Mouse (Mus musculus): ENCODE measurements around the gene Gon7. TPM values are rescaled to one million over a fixed set of nuclear protein-coding genes. Genes with fewer than 3 reads are reported as not detected.
A peak's percentile ranks its signal among the peaks of the same experiment; 100 is the strongest.

Gon7 gene
- polyA plus RNA-seq, 1 experiment = 8.1 TPM

DNA sequence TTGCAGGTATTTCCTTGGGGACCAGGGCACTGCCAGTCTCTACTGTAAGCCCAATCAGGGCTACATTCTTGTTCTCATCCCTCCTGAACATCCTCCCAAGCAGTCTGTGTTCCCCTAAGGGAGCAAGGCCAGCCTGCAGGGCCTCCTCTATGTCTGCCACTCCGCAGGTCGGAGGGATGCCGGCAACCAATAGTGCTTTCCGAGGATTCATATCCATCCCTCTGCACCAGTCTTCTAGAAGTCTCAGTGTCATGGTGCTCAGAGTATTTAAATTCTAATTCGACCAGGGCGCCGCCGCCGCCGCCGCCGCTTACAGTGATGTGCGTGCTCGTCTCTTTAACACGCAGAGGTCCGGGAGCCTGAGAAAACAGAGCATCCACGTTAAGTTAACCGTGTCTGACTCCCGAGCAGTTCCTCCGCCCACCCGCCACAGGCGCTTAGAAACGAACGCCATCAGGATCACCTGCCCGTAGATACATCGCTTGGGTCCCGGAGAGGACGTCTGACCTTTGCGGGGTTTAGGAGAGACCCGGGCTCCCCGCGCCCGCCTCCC, 14.5 kb downstream of the Gon7 start:
- no peak for DNase-seq (ENCODE audit: low read depth)

- DNase-seq (ENCODE audit: low read depth) = no peak
These were observed 15.5 kb downstream of the Gon7 start for GRCm38 (mm10) chr12:102742056-102742455.

DNA sequence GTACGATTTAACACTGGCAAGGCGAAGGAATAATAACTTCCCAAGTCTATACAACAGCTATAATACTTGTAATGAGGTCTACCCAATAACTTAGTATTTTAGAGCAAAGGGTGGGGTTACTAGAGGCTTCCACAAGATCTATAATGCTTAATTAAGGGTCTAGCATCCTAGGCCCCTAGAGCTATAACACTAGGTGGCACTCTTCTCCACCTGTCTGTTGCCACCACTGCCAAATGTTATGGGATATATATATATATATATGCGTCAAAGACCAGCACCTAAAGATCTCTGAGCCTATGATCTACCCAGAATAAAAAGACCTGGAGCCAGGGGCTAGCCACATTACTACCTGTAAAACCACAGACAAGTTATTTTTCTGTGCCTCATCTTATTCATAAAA, 17.3 kb downstream of the Gon7 start:
- DNase-seq (ENCODE audit: low read depth) = no peak

- DNase-seq (ENCODE audit: low read depth) = no peak
These were observed 18.5 kb downstream of the Gon7 start for GRCm38 (mm10) chr12:102739096-102739495.

DNA sequence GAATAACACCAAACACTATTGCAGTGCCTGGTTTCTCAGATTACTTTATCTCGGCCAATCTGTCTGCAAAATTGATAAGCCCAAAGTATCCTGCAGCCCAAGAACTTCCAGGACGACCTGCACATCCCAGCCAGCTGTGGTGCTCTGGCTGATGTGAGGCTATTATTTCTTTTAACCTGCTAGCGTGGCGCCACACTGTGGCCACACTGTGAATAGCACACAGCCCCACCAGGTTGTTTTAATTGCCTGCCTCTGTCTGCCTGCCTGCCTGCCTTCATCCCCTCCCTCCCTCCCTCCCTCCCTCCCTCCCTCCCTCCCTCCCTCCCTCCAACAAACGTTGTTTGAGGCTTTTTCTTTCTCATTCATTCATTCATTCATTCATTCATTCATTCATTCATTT, 24.2 kb downstream of the Gon7 start:
- DNase-seq (ENCODE audit: low read depth) = no peak

- no peak for DNase-seq (ENCODE audit: low read depth)
These were observed 26.6 kb downstream of the Gon7 start for GRCm38 (mm10) chr12:102730798-102731619.

- DNase-seq (ENCODE audit: low read depth) = peak; percentile 56
These were observed 27.5 kb downstream of the Gon7 start for GRCm38 (mm10) chr12:102729855-102730797.

DNA sequence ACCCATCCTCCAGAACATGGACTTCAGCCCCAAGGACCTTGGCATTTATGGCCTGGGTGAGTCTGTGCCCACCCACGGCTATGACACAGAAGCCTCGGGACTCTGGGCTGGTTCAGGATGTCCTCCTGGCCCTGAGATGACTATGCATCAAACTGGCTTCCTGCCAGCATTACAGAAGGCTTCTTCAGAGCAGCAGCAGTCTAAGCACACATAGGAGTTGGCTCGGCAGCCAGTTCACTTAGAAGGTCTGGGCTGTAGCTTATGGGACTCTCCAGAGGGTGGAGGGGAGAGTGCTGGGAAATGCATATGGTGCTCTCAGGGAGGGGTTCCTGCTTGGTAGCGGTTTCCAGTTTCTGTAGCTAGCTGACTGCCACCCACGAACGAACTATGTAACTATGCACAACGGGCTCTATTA, 31.8 kb downstream of the Gon7 start:
- no peak for DNase-seq (ENCODE audit: low read depth)

DNA sequence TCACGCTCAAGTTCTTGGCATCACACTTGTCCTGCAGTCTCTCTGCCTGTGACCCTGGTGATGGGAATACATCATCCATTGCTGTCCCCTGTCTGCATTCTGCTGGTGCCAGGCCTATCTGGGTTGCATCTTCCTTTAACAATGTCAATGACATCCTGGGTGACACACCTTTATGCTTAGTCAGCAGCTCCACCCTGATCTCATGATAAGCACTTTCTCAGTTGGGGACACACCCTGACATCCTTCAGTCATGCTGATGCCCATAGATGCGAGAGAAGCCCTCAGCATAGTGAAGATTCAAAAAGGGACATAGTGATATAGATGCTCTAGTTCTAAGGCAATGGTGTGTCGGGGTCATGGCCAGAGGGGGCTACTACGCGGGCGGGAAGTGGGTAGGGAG, 32.5 kb downstream of the Gon7 start:
- DNase-seq (ENCODE audit: low read depth) = no peak

DNA sequence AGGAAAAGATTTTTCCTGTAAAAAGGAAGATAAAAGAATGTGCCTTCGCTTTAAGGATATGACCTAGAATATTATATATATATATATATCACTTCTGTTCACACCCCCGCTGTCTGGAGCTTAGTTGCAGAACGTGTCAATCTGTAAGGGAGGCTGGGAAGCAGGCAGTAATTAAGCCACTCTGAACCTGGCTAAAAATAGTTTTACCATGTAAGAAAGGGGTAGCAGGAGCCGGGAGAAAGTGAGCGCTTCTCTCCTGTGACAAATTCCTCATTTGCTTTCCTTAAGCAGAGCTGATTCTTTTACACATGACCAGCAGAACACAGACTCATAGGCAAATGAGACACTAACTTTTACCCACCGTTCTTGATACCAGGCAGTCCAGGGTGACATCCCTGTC, 33.7 kb downstream of the Gon7 start:
- no peak for DNase-seq (ENCODE audit: low read depth)

GRCm38 (mm10) chr12:102722966-102723365, 34.6 kb downstream of the Gon7 start:
- no peak for DNase-seq (ENCODE audit: low read depth)

- DNase-seq (ENCODE audit: low read depth) = no peak
These were observed 35.2 kb downstream of the Gon7 start for GRCm38 (mm10) chr12:102722451-102722850.

DNA sequence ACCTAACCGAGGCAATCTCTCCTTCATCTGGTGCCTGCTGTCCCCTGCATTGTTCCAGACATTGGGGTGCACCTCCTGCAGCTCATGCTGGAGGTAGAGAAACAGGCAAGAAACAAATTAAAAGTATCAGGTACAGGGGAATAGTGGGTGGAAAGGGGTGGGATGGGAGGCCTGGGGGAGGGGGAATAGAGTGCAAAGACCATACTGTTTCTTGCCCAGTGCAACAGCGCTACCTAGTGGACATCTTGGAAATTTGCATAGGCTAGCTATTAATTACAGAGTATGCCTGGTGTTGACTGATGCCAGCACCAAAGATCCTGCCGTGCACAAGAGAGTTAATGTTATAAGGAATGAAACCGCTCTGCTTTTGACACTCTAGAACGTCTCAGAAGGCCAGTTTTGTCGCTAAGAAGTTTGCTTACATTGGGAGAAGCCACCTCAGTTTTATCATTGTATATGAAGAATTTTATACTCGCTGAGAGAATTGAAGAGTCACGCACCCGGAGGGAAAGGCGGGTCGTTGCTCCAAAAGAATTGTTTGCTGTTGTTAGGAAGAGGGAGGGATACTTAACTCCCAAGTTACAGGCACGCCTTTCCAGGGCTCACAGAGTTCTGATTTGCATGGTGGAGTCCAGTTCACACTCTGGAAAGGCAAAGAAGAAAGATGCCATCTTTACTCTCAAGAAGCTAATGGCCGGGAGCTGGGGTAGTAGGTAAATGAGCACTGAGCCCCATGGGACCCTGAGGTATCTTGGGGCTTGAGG, 37.9 kb downstream of the Gon7 start:
- no peak for DNase-seq (ENCODE audit: low read depth)

- no peak for DNase-seq (ENCODE audit: low read depth)
These were observed 42.8 kb downstream of the Gon7 start for GRCm38 (mm10) chr12:102714654-102715395.

DNA sequence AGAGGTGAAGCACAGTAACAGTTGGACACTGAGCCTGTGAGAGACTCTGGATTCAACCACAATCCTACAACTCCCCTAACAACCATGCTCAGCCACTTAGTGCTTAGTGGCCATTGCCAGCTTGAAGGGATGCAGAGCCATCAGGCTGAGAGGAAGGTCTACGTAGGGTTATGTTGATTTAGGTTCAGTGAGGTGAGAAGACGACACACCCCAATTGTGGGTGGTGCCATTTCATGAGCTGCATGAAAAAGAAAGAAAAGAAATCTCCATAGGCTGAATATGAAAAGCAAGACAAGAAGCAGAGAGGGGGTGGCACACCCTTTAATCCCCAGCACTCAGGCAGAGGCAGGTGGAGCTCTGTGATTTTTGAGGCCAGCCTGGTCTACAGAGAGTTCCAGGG, 43.5 kb downstream of the Gon7 start:
- no peak for DNase-seq (ENCODE audit: low read depth)

- DNase-seq (ENCODE audit: low read depth) = no peak
These were observed 44.3 kb downstream of the Gon7 start for GRCm38 (mm10) chr12:102713153-102713865.

GRCm38 (mm10) chr12:102710851-102711375, 46.7 kb downstream of the Gon7 start:
- DNase-seq (ENCODE audit: low read depth) = no peak

DNA sequence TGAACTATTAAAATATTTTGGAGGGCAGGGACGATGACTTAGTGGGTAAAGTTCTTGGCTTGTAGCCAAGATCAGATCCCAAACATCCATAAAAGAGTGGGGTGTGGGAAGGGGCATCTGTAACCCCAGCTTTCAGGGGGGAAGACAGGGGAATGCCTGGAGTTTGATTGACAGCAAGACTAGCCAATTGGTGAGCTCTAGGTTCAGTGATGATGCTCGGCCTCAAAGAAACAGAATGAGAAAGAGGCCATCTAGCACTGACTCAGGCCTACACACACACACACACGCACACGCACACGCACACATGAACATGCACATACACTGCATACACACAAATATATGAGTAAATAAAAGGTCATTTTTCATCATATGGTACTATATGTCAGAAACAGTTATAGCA, 47.7 kb downstream of the Gon7 start:
- DNase-seq (ENCODE audit: low read depth) = no peak

GRCm38 (mm10) chr12:102708220-102708619, 49.4 kb downstream of the Gon7 start:
- no peak for DNase-seq (ENCODE audit: low read depth)

- no peak for DNase-seq (ENCODE audit: low read depth)
These were observed 50.7 kb downstream of the Gon7 start for GRCm38 (mm10) chr12:102706833-102707463.
